Mouse (Mus musculus): Measurements from ENCODE around the gene Vps45. TPM values are rescaled to one million over a fixed set of nuclear protein-coding genes. Genes with fewer than 3 reads are reported as not detected.

Vps45 gene
- total and polyA plus RNA-seq, 3 experiments = 20.6 to 92.0 (median 28.9) TPM

DNA sequence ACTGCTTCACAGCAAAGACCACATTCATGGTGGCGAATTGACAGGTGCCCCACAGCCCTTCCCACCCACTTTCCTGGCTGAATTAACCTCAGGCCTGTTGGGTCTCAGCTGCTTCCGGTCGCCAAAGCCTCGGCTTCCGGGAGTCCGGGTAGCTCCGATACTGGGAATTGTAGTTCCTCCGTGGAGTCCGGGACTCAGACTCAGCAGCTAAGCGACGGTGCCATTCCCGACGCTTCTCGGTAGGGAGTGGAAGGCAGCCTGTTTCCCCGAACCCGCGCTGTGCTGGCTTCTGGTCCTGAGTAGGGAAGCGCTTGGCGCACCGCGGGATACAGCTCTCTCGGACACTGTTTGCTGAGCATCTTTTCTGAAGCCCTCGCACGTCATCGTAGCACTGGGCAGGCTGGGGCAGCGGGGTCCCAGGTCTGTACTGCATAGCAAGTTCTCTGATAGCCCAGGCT lies 490 bp downstream of the Vps45 start (continued):
- peak; percentile 61 for TF ChIP-seq NELFE (IDR thresholded peaks at IDR 0.05; ENCODE audit: low read depth, low read length)
- peak; percentile 97 for TF ChIP-seq HCFC1 (IDR thresholded peaks at IDR 0.05; ENCODE audit: low read depth, low read length)
- peak; percentile 88 for TF ChIP-seq MXI1 (IDR thresholded peaks at IDR 0.05; ENCODE audit: low read depth, low read length)
- peak; percentile 100 for TF ChIP-seq SIN3A (IDR thresholded peaks at IDR 0.05; ENCODE audit: low read length)
- TF ChIP-seq GATA1 (IDR thresholded peaks at IDR 0.05; ENCODE audit: low read depth, low read length) = peak; percentile 28; the same call in 1 of the 2 replicates
- no peak for TF ChIP-seq JUND (IDR thresholded peaks at IDR 0.05; ENCODE audit: low read depth, low read length)
- no peak for TF ChIP-seq ZC3H11A (IDR thresholded peaks at IDR 0.05; ENCODE audit: low read depth, low read length)
- TF ChIP-seq E2F4 (IDR thresholded peaks at IDR 0.05; ENCODE audit: borderline replicate concordance, low read depth, low read length) = peak; percentile 50; the same call in 1 of the 2 replicates
- TF ChIP-seq EP300 (IDR thresholded peaks at IDR 0.05; ENCODE audit: low read depth in 1 of 2, low read length in 2 of 2) = no peak
- TF ChIP-seq USF2 (IDR thresholded peaks at IDR 0.05; ENCODE audit: borderline replicate concordance in 1 of 2, insufficient read depth in 1 of 2, low read depth in 1 of 2, low read length in 2 of 2) = no peak
- TF ChIP-seq CHD2 (IDR thresholded peaks at IDR 0.05; ENCODE audit: low read length) = no peak
- TF ChIP-seq RAD21 (IDR thresholded peaks at IDR 0.05; ENCODE audit: low read depth, low read length) = no peak
- no peak for TF ChIP-seq GABPA (IDR thresholded peaks at IDR 0.05; ENCODE audit: low read depth, low read length)
- no peak for TF ChIP-seq MEF2A (IDR thresholded peaks at IDR 0.05; ENCODE audit: extremely low read depth, insufficient replicate concordance, low read depth, low read length, poor library complexity, severe bottlenecking)
- TF ChIP-seq MAFK (IDR thresholded peaks at IDR 0.05; ENCODE audit: borderline replicate concordance, low read depth, low read length) = no peak

DNA sequence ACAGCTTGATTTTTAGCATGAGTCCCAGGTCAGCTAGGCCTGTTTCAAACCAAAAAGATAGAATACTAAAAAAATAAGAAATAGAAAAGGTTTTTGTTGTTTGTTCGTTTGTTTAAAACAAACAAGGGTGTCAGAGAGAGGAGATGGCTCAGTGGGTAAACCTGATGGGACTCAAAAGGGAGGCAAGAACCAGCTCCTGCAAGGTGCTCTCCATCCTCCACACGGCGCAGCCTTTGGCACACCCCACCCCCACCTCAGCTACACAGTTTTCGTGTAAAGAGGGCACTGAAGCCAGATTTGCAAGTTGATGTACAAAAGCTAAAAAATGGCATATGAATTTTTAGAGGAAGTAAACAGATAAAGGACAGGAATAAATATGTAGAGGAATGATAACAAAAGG lies 2.2 kb downstream of the Vps45 start:
- TF ChIP-seq RAD21 (IDR thresholded peaks at IDR 0.05; ENCODE audit: low read depth, low read length) = no peak
- peak; percentile 21; the same call in 1 of the 2 replicates for TF ChIP-seq NELFE (IDR thresholded peaks at IDR 0.05; ENCODE audit: low read depth, low read length)
- peak; percentile 16; the same call in 1 of the 2 replicates for TF ChIP-seq GATA1 (IDR thresholded peaks at IDR 0.05; ENCODE audit: low read depth, low read length)
- DNase-seq (ENCODE audit: low read depth, low spot score) = no peak

DNA sequence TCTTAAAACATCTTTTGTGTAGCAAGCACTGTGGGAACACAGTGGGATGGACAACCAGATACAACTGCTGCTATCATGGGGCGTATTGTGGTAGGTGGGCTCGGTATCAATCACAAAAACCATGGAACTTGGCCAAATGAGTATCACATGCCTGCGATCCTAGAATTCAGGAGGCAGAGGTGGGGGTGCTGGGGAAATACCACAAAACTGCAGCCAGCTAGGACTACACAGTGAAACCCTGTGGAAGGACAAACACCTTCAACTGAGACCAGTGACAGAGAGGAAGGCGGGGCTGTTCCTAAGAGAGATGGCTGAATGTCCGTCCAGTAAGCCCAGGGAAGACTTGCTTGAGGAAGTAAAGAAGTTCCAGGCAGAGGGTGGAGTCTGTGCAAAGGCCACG lies 3.0 kb downstream of the Vps45 start:
- TF ChIP-seq GATA1 (IDR thresholded peaks at IDR 0.05; ENCODE audit: low read depth, low read length) = no peak
- TF ChIP-seq MYC (IDR thresholded peaks at IDR 0.05; ENCODE audit: low read depth, low read length) = no peak
- TF ChIP-seq ETS1 (IDR thresholded peaks at IDR 0.05; ENCODE audit: low read depth, low read length) = no peak
- no peak for TF ChIP-seq HCFC1 (IDR thresholded peaks at IDR 0.05; ENCODE audit: low read depth, low read length)
- no peak for TF ChIP-seq TCF12 (IDR thresholded peaks at IDR 0.05; ENCODE audit: low read depth, low read length)
- TF ChIP-seq MXI1 (IDR thresholded peaks at IDR 0.05; ENCODE audit: low read depth, low read length) = no peak
- no peak for TF ChIP-seq TBP (IDR thresholded peaks at IDR 0.05; ENCODE audit: low read depth, low read length)
- no peak for TF ChIP-seq MEF2A (IDR thresholded peaks at IDR 0.05; ENCODE audit: extremely low read depth, insufficient replicate concordance, low read depth, low read length, poor library complexity, severe bottlenecking)
- no peak for TF ChIP-seq POLR2A (IDR thresholded peaks at IDR 0.05; ENCODE audit: control insufficient read depth in 1 of 2, insufficient read depth in 1 of 2, low read depth in 1 of 2, low read length in 2 of 2, poor library complexity in 1 of 2)
- TF ChIP-seq RAD21 (IDR thresholded peaks at IDR 0.05; ENCODE audit: low read depth, low read length) = no peak
- no peak for TF ChIP-seq ELF1 (IDR thresholded peaks at IDR 0.05; ENCODE audit: low read depth, low read length)
- TF ChIP-seq ZC3H11A (IDR thresholded peaks at IDR 0.05; ENCODE audit: low read depth, low read length) = no peak
- no peak for TF ChIP-seq ZNF384 (IDR thresholded peaks at IDR 0.05; ENCODE audit: low read depth, low read length)
- TF ChIP-seq CTCF (IDR thresholded peaks at IDR 0.05 in 2 of 3, conservative IDR thresholded peaks at IDR 0.05 in 1 of 3; ENCODE audit: control insufficient read depth in 1 of 3, insufficient read depth in 1 of 3, low read depth in 2 of 3, low read length in 3 of 3, poor library complexity in 1 of 3, severe bottlenecking in 1 of 3) = no peak
- TF ChIP-seq CHD2 (IDR thresholded peaks at IDR 0.05; ENCODE audit: low read length) = no peak
- TF ChIP-seq MAX (IDR thresholded peaks at IDR 0.05; ENCODE audit: low read length) = no peak
- no peak for TF ChIP-seq USF2 (IDR thresholded peaks at IDR 0.05; ENCODE audit: borderline replicate concordance in 1 of 2, insufficient read depth in 1 of 2, low read depth in 1 of 2, low read length in 2 of 2)
- no peak for TF ChIP-seq ZKSCAN1 (IDR thresholded peaks at IDR 0.05; ENCODE audit: low read depth, low read length)
- peaks cover 0 to 16% of the 10 kb centered on the region in 2 experiments; a peak in 2 of 4 replicates for H3K36me3 ChIP-seq (ENCODE audit: control insufficient read depth in 1 of 2, insufficient read depth in 2 of 2, low read length in 2 of 2)
- H3K9me3 ChIP-seq (replicated peaks; ENCODE audit: insufficient read depth, low read length) = no peaks in the 10 kb centered on the region
- H3K4me1 ChIP-seq (ENCODE audit: control insufficient read depth in 1 of 2, insufficient read depth in 2 of 2, low read length in 2 of 2) = peaks cover 4 to 11% of the 10 kb centered on the region in 2 experiments; a peak in 3 of 4 replicates
- DNase-seq (ENCODE audit: low read depth, low spot score) = no peak
- H3K79me2 ChIP-seq (ENCODE audit: control insufficient read depth, insufficient read depth, low read length, poor library complexity) = peaks cover 2% of the 10 kb centered on the region
- no peaks in the 10 kb centered on the region for H3K27me3 ChIP-seq (ENCODE audit: control insufficient read depth in 1 of 2, insufficient read depth in 2 of 2, low read length in 2 of 2)
- H3K27ac ChIP-seq (ENCODE audit: control insufficient read depth, low read depth, low read length) = no peak overlapping the region
- H3K9ac ChIP-seq (ENCODE audit: control insufficient read depth, low read depth, low read length, poor library complexity, severe bottlenecking) = no peak overlapping the region
- no peak overlapping the region for H3K4me3 ChIP-seq (ENCODE audit: control insufficient read depth in 1 of 2, insufficient read depth in 1 of 2, low read depth in 2 of 2, low read length in 2 of 2)

More for the DNA sequence above, 2.2 kb downstream of the Vps45 start:
- Histone ChIP-seq H3K27me3 (ENCODE audit: control insufficient read depth in 1 of 2, insufficient read depth in 2 of 2, low read length in 2 of 2) (no peaks in the 10 kb centered on the region), H3K9me3 (replicated peaks; ENCODE audit: insufficient read depth, low read length) (no peaks in the 10 kb centered on the region), H3K27ac (ENCODE audit: control insufficient read depth, low read depth, low read length) (no peak overlapping the region), H3K9ac (ENCODE audit: control insufficient read depth, low read depth, low read length, poor library complexity, severe bottlenecking) (no peak overlapping the region), H3K36me3 (ENCODE audit: control insufficient read depth in 1 of 2, insufficient read depth in 2 of 2, low read length in 2 of 2) (peaks cover 0 to 16% of the 10 kb centered on the region in 2 experiments; a peak in 2 of 4 replicates), H3K79me2 (ENCODE audit: control insufficient read depth, insufficient read depth, low read length, poor library complexity) (peaks cover 2% of the 10 kb centered on the region), H3K4me3 (ENCODE audit: control insufficient read depth in 1 of 2, insufficient read depth in 1 of 2, low read depth in 2 of 2, low read length in 2 of 2) (no peak overlapping the region), H3K4me1 (ENCODE audit: control insufficient read depth in 1 of 2, insufficient read depth in 2 of 2, low read length in 2 of 2) (peaks cover 4 to 11% of the 10 kb centered on the region in 2 experiments; a peak in 3 of 4 replicates)
